Mouse (Mus musculus) MEL (cell line): ENCODE measurements at regions not wholly inside any gene's neighbourhood (a gene's known extent, or its start where the extent isn't known, plus 50 kb on each side); places are given as distances from the start of the nearest gene placed in this dataset.

Experiments used
- DNase-seq: peaks from one replicate; pipeline ENCODE4 v3.0.0; 2011; ENCODE audit warnings: low read depth, low spot score
- H3K27ac ChIP-seq: 2 replicates; pipeline ENCODE4 v1.5.1; 2012; ENCODE audit warnings: low read depth, mild to moderate bottlenecking, control low read depth, low read length, moderate library complexity; ENCODE audit not compliant: control insufficient read depth
- H3K27me3 ChIP-seq, 2 experiments: fragments of 150-350 bp in 1 of 2; sonication (generic) in 1 of 2; 2 replicates each; pipeline ENCODE4 v1.6.1; 2012; ENCODE audit warnings: low read length in 2 of 2, mild to moderate bottlenecking in 2 of 2, improper control_type of control experiment in 1 of 2, moderate library complexity in 1 of 2; ENCODE audit not compliant: insufficient read depth in 2 of 2, control insufficient read depth in 1 of 2
- H3K36me3 ChIP-seq, 2 experiments: 2 replicates each; pipeline ENCODE4 v1.6.1; 2012 to 2014; ENCODE audit warnings: low read length in 2 of 2, improper control_type of control experiment in 1 of 2, inconsistent platforms in 1 of 2, mild to moderate bottlenecking in 1 of 2; ENCODE audit not compliant: insufficient read depth in 2 of 2, control insufficient read depth in 1 of 2
- H3K4me1 ChIP-seq, 2 experiments: fragments of 150-350 bp in 1 of 2; sonication (generic) in 1 of 2; 2 replicates each; pipeline ENCODE4 v1.6.1; 2012; ENCODE audit warnings: low read length in 2 of 2, improper control_type of control experiment in 1 of 2, mild to moderate bottlenecking in 1 of 2; ENCODE audit not compliant: insufficient read depth in 2 of 2, control insufficient read depth in 1 of 2
- H3K4me3 ChIP-seq, 2 experiments: fragments of 150-350 bp in 1 of 2; sonication (generic) in 1 of 2; 2 replicates each; pipeline ENCODE4 v1.5.1; 2012; ENCODE audit warnings: low read depth in 2 of 2, low read length in 2 of 2, mild to moderate bottlenecking in 2 of 2, moderate library complexity in 2 of 2, control low read depth in 1 of 2, improper control_type of control experiment in 1 of 2; ENCODE audit not compliant: control insufficient read depth in 1 of 2, insufficient read depth in 1 of 2
- H3K79me2 ChIP-seq: 2 replicates; pipeline ENCODE4 v1.6.1; 2012; ENCODE audit warnings: mild to moderate bottlenecking, low read length, moderate library complexity; ENCODE audit not compliant: control insufficient read depth, poor library complexity, insufficient read depth
- H3K9ac ChIP-seq: 2 replicates; pipeline ENCODE4 v1.6.1; 2012; ENCODE audit warnings: low read depth, mild to moderate bottlenecking, control low read depth, low read length, moderate library complexity; ENCODE audit not compliant: control insufficient read depth, poor library complexity, severe bottlenecking
- H3K9me3 ChIP-seq: fragments of 150-350 bp; sonication (generic); replicated peaks from 2 replicates; pipeline ENCODE4 v1.6.1; 2012; ENCODE audit warnings: mild to moderate bottlenecking, low read length, improper control_type of control experiment, moderate library complexity; ENCODE audit not compliant: insufficient read depth
- BHLHE40 ChIP-seq: IDR thresholded peaks from 2 replicates; pipeline ENCODE4 v1.6.1; 2012; ENCODE audit warnings: low read depth, mild to moderate bottlenecking, inconsistent platforms, low read length, improper control_type of control experiment, borderline replicate concordance
- CHD1 ChIP-seq: IDR thresholded peaks from 2 replicates; pipeline ENCODE4 v1.6.1; 2012; ENCODE audit warnings: low read depth, mild to moderate bottlenecking, inconsistent platforms, low read length, improper control_type of control experiment
- CHD2 ChIP-seq: IDR thresholded peaks from 2 replicates; pipeline ENCODE4 v1.6.1; 2011; ENCODE audit warnings: low read length, improper control_type of control experiment
- ELF1 ChIP-seq: IDR thresholded peaks from 2 replicates; pipeline ENCODE4 v1.6.1; 2014; ENCODE audit warnings: low read depth, mild to moderate bottlenecking, inconsistent platforms, low read length, improper control_type of control experiment, moderate library complexity
- EP300 ChIP-seq, 2 experiments: IDR thresholded peaks; 2 replicates each; pipeline ENCODE4 v1.6.1; 2011; ENCODE audit warnings: improper control_type of control experiment in 2 of 2, low read length in 2 of 2, low read depth in 1 of 2, mild to moderate bottlenecking in 1 of 2
- KAT2A ChIP-seq: conservative IDR thresholded peaks from 2 replicates; pipeline ENCODE4 v1.6.1; 2012; ENCODE audit warnings: low read depth, low read length, improper control_type of control experiment, inconsistent platforms
- MAFK ChIP-seq: IDR thresholded peaks from 2 replicates; pipeline ENCODE4 v1.6.1; 2011; ENCODE audit warnings: low read depth, mild to moderate bottlenecking, low read length, improper control_type of control experiment, borderline replicate concordance
- MAX ChIP-seq: IDR thresholded peaks from 2 replicates; pipeline ENCODE4 v1.6.1; 2011; ENCODE audit warnings: low read length, improper control_type of control experiment
- MAZ ChIP-seq: IDR thresholded peaks from 2 replicates; pipeline ENCODE4 v1.6.1; 2012; ENCODE audit warnings: low read depth, mild to moderate bottlenecking, inconsistent platforms, low read length, improper control_type of control experiment
- MYB ChIP-seq: IDR thresholded peaks from 2 replicates; pipeline ENCODE4 v1.6.1; 2011; ENCODE audit warnings: mild to moderate bottlenecking, low read depth, low read length, improper control_type of control experiment
- NELFE ChIP-seq: IDR thresholded peaks from 2 replicates; pipeline ENCODE4 v1.6.1; 2011; ENCODE audit warnings: low read depth, low read length, improper control_type of control experiment
- NRF1 ChIP-seq: IDR thresholded peaks from 2 replicates; pipeline ENCODE4 v1.6.1; 2014; ENCODE audit warnings: low read depth, mild to moderate bottlenecking, inconsistent platforms, low read length, improper control_type of control experiment, moderate library complexity; ENCODE audit not compliant: poor library complexity, insufficient read depth, severe bottlenecking
- POLR2AphosphoS5 ChIP-seq: IDR thresholded peaks from 2 replicates; pipeline ENCODE4 v1.6.1; 2012; ENCODE audit warnings: low read depth, borderline replicate concordance, mild to moderate bottlenecking, inconsistent platforms, low read length, moderate library complexity, mixed read lengths
- RAD21 ChIP-seq: IDR thresholded peaks from 2 replicates; pipeline ENCODE4 v1.6.1; 2011; ENCODE audit warnings: mild to moderate bottlenecking, low read depth, low read length, improper control_type of control experiment
- RCOR1 ChIP-seq: IDR thresholded peaks from 2 replicates; pipeline ENCODE4 v1.6.1; 2012; ENCODE audit warnings: low read depth, mild to moderate bottlenecking, inconsistent platforms, low read length, improper control_type of control experiment
- SIN3A ChIP-seq: IDR thresholded peaks from 2 replicates; pipeline ENCODE4 v1.6.1; 2012; ENCODE audit warnings: low read length, improper control_type of control experiment, inconsistent platforms
- TBP ChIP-seq: IDR thresholded peaks from 2 replicates; pipeline ENCODE4 v1.8.0; 2011; ENCODE audit warnings: low read depth, low read length, improper control_type of control experiment
- TCF12 ChIP-seq: IDR thresholded peaks from 2 replicates; pipeline ENCODE4 v1.6.1; 2014; ENCODE audit warnings: low read depth, mild to moderate bottlenecking, inconsistent platforms, low read length, improper control_type of control experiment, moderate library complexity
- UBTF ChIP-seq: IDR thresholded peaks from 2 replicates; pipeline ENCODE4 v1.6.1; 2012; ENCODE audit warnings: low read depth, mild to moderate bottlenecking, inconsistent platforms, low read length, improper control_type of control experiment, moderate library complexity, borderline replicate concordance; ENCODE audit not compliant: insufficient read depth
- USF1 ChIP-seq: IDR thresholded peaks from 2 replicates; pipeline ENCODE4 v1.6.1; 2014; ENCODE audit warnings: low read depth, mild to moderate bottlenecking, inconsistent platforms, low read length, improper control_type of control experiment, moderate library complexity
- ZC3H11A ChIP-seq: IDR thresholded peaks from 2 replicates; pipeline ENCODE4 v1.6.1; 2012; ENCODE audit warnings: low read depth, mild to moderate bottlenecking, inconsistent platforms, low read length, improper control_type of control experiment
- ZMIZ1 ChIP-seq: IDR thresholded peaks from 2 replicates; pipeline ENCODE4 v1.6.1; 2012; ENCODE audit warnings: low read depth, mild to moderate bottlenecking, inconsistent platforms, low read length, improper control_type of control experiment, moderate library complexity

DNA sequence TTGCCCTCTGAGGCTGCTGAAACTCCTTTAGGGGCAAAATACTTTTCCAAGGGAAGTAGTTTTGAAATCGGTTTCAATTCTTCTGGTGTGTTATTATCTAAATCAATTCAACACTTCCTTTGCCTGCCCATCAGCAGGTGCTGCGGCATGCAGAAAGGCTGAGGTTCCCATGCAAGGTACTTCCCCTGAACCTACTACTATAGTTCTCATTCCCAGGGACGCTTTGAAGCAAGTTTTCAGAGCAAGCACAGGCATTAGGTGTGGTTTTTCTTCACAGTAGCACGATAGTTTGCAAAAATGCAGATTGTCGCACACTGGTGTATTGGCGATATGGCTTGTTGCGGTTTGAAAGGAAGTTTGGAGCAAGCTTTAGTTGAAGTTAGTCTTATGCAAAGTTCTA, 183.5 kb upstream of the Erbb4 start:
- H3K27me3 ChIP-seq, result peaks cover 0 to 2% of the 10 kb centered on the region in 2 experiments; a peak in 1 of 4 replicates
- no peaks in the 10 kb centered on the region for H3K36me3 ChIP-seq
- H3K27ac ChIP-seq, result no peak overlapping the region
- H3K4me1 ChIP-seq, result no peaks in the 10 kb centered on the region
- no peak for TF ChIP-seq NRF1
- TF ChIP-seq CHD1, result no peak
- no peak for TF ChIP-seq CHD2
- no peak for TF ChIP-seq ZMIZ1
- TF ChIP-seq EP300 (IDR thresholded peaks at IDR 0.05; ENCODE audit: low read depth in 1 of 2, low read length in 2 of 2), result no peak
- no peak for TF ChIP-seq USF1
- TF ChIP-seq SIN3A, result no peak
- TF ChIP-seq ELF1, result no peak
- TF ChIP-seq MAX, result no peak
- TF ChIP-seq ZC3H11A, result no peak
- no peak for TF ChIP-seq KAT2A
- TF ChIP-seq BHLHE40, result no peak
- TF ChIP-seq MYB, result no peak
- TF ChIP-seq POLR2AphosphoS5, result no peak
- TF ChIP-seq RAD21, result no peak
- TF ChIP-seq UBTF, result no peak
- no peak for TF ChIP-seq NELFE
- TF ChIP-seq RCOR1, result no peak
- TF ChIP-seq TBP, result no peak
- no peak for TF ChIP-seq MAFK
- H3K9me3 ChIP-seq, result no peaks in the 10 kb centered on the region
- H3K4me3 ChIP-seq, result no peak overlapping the region
- H3K9ac ChIP-seq, result no peak overlapping the region
- no peak for DNase-seq
- no peaks in the 10 kb centered on the region for H3K79me2 ChIP-seq

- Histone ChIP-seq H3K27ac (no peak overlapping the region), H3K79me2 (no peaks in the 10 kb centered on the region), H3K9ac (no peak overlapping the region), H3K27me3 (peaks cover 0 to 3% of the 10 kb centered on the region in 2 experiments; a peak in 2 of 4 replicates), H3K9me3 (no peaks in the 10 kb centered on the region), H3K4me3 (no peak overlapping the region)
- no peak for DNase-seq
- no peak for TF ChIP-seq NRF1
- TF ChIP-seq TCF12, result no peak
- no peak for TF ChIP-seq MAZ
- TF ChIP-seq, all 39 proteins: peak for 0
- Histone ChIP-seq H3K4me1 (no peaks in the 10 kb centered on the region), H3K36me3 (no peaks in the 10 kb centered on the region)
Observed at GRCm38 (mm10) chr1:69286374-69286773, 178.5 kb upstream of the Erbb4 start.
